Mouse (Mus musculus) heart, adult 8-10 months (tissue): Measurements from ENCODE around the gene Nfam1. TPM values are rescaled to one million over a fixed set of nuclear protein-coding genes. Genes with fewer than 3 reads are reported as not detected.

Experiments used
- DNase-seq: peaks from one replicate; pipeline ENCODE4 v3.0.0; 2022; ENCODE audit warnings: low spot score
- microRNA-seq: library from miRNA; unstranded; fragments of <30 nt; microRNA quantifications from one replicate; pipeline ENCODE4 v1.2.0, GENCODE M21; 2022
- total RNA-seq, 4 experiments: library from RNA; stranded (reverse); gene quantifications; 2 replicates each; pipeline ENCODE4 v1.2.4; 2022

The Nfam1 gene
- total RNA-seq, 4 experiments from 2014 or later = 1.1 to 4.8 (median 1.5) TPM

GRCm38 (mm10) chr15:82960786-82961561, 72.1 kb downstream of the Nfam1 start:
- no peak for DNase-seq

GRCm38 (mm10) chr15:82959151-82959550, 74.0 kb downstream of the Nfam1 start:
- no peak for DNase-seq

DNA sequence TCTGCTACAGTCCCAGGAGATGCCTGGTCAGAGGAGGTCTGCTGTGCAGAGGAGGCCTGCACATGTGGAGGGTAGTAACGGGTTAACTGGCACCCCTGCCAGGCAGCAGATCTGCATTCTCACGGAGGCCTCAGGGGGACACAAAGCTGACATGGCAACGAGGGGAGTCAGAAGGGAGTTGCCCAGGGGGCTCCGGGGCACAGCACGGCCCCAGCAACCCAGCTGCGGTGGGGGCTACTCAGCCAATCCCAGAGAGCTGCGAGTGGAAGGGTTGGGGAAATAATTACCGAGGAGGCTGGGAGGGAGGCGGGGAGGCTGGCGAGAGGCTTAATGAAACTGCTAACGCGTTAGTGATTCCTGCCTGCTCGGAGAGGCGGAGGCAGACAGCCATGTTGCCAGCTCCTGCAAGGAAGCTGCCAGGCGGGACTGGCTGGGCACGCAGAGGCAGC, 74.8 kb downstream of the Nfam1 start:
- no peak for DNase-seq

DNA sequence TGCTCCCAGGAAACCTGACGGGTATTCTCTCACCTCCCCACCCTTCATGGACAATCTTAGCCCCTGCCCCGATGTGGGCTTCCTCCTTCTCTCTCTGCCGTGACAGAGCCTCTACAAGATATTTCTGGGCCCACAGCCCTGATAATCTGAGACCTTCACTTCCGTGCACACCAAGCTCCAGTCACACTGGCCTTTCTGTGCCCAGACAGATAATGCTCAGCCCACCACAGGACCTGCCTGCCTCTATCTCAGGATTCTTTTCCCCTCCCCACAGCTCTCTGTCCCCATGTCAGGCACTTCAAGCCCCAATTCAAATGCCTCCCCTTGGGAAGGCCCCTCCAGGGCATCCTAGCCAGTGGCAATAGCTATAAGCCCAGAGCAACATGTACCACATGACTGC, 76.4 kb downstream of the Nfam1 start:
- no peak for DNase-seq

DNA sequence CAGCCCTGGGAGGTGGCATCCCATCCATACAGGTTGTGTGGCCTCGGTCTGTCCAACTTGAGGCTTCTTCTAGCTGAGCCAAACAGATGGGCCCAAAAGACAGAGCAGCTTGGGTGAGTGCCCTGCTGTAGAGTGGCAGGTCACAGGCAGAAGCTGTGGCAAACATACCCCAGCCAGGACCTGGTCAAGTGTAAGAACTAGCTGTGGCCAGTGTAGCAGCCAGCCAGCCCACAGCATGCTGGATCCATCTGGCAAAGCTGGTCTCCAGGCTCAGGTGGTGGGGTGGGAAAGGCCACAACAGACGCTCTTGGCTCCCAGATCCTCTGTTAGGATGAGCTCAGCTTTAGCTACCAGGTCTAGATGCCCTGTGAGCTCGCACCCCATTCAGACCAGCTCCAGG, 76.8 kb downstream of the Nfam1 start:
- no peak for DNase-seq

- DNase-seq = no peak
These were observed 77.8 kb downstream of the Nfam1 start for GRCm38 (mm10) chr15:82955286-82955685.

- no peak for DNase-seq
These were observed 79.1 kb downstream of the Nfam1 start for GRCm38 (mm10) chr15:82954034-82954433.

DNA sequence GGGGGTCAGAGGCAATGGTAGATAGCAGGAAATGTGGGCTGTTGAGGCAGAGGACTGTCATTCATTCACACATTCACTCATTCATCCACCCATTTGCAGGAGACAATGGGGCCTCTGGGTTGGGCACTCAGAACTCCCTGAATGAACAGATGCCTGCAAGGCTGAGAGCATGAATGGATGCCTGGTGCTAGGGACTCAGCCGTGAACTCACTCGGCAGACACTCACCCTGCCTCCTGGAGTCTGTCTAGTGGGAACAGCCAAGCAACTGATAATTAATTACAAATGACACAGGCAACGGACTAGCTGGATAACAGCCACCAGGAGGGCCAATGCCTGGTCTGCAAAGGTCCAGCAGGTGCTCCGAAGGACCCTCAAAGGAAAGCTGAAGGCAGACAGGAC, 80.0 kb downstream of the Nfam1 start:
- no peak for DNase-seq

DNA sequence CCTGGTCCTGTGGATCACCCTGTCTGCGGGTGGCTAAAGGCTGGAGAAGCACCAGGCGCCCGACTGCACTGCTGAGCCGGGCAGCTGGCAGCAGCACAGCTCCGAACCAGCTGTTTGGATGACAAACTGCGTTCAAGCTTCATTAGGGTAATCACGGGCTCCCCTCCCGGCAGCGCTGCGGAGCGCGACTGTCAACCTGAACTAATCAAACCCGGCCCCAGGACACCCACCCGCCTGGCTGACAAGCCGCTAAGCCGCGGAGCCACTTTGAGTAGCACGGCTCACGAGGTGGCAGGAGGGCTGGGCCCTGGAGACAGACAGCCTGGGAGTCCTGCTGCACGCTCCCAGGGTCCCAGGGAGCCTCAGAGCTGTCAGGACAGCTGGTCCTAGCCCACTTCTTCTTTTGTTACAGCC, 80.8 kb downstream of the Nfam1 start:
- no peak for DNase-seq

- no peak for DNase-seq
These were observed 82.9 kb downstream of the Nfam1 start for GRCm38 (mm10) chr15:82950246-82950645.

- DNase-seq = no peak
These were observed 85.7 kb downstream of the Nfam1 start for GRCm38 (mm10) chr15:82947431-82947830.

- no peak for DNase-seq
These were observed 88.5 kb downstream of the Nfam1 start for GRCm38 (mm10) chr15:82944479-82945195.

Small RNAs within 50 kb of the gene (microRNA-seq; reads per million reads assigned to microRNA genes)
- gene Mir3080 = 1.1 reads per million

Other genes starting within 250 kb of the Nfam1 start
- gene Cyp2d26, start 239.0 kb downstream of the Nfam1 start, total RNA-seq = not detected
- 10 to 100 TPM; 56.2 to 63.4 (median 59.7) TPM for gene Tcf20, start 45.4 kb downstream of the Nfam1 start, total RNA-seq
- gene Serhl, start 56.2 kb upstream of the Nfam1 start, total RNA-seq = 10 to 100 TPM; 47.4 to 64.0 (median 62.0) TPM
- 10 to 100 TPM; 38.9 to 42.7 (median 40.5) TPM for gene Rrp7a, start 89.5 kb upstream of the Nfam1 start, total RNA-seq
- gene Poldip3, start 116.1 kb upstream of the Nfam1 start, total RNA-seq = 10 to 100 TPM; 23.5 to 27.1 (median 26.2) TPM
- 100 to 1,000 TPM in 2 of 4 experiments, 10 to 100 TPM in 2; 81.4 to 113 (median 96.2) TPM for gene Cyb5r3, start 139.3 kb upstream of the Nfam1 start, total RNA-seq
- gene A4galt, start 218.5 kb upstream of the Nfam1 start, total RNA-seq = 1 to 10 TPM; 4.2 to 8.7 (median 5.8) TPM